Mouse (Mus musculus) bone marrow macrophage, adult 2 months (primary cell): ENCODE measurements around the gene Mrpl43.

Experiments
- CTCF ChIP-seq: IDR thresholded peaks from 2 replicates; pipeline ENCODE4 v1.5.1; 2012; ENCODE audit warnings: low read depth, mild to moderate bottlenecking, low read length, moderate library complexity
- POLR2A ChIP-seq: IDR thresholded peaks from 2 replicates; pipeline ENCODE4 v1.6.1; 2012; ENCODE audit warnings: mild to moderate bottlenecking, low read depth, low read length, borderline replicate concordance

DNA sequence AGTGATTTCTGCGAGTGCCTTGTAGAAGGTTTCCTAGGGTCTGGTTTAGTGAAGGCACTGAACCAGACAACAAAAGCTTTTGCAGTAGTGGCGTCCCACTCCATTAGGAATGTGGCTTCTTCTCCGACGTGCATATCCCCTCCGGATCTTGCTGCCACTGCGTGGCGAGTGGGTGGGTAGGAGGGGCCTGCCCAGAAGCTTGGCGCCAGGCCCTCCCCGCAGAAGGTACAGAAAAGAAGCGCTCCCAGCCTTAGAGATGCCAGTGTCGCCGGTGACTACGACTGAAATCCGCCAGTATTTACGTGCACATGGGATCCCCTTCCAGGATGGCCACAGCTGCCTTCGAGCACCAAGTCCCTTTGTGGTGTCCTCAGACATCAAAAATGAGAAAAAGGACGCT, 779 bp upstream of the Mrpl43 start:
- TF ChIP-seq CTCF = no peak
- no peak for TF ChIP-seq POLR2A
